Mouse (Mus musculus) intestine, embryonic 14.5 days (tissue): ENCODE measurements around the gene Terf2. TPM values are rescaled to one million over a fixed set of nuclear protein-coding genes. Genes with fewer than 3 reads are reported as not detected.
"Not testable (repeated sequence)": the region's sequence is repeated elsewhere in the genome, so short reads cannot be mapped to it uniquely, and the experiment has no call there.

Source experiments
- ATAC-seq: fragments of 200-750 bp; cut with Nextera tagmentation; replicated peaks from 2 replicates; pipeline ENCODE4 v1.8.0; 2017; ENCODE audit warnings: low read depth, moderate number of reproducible peaks, moderate TSS enrichment, moderate library complexity; ENCODE audit not compliant: low FRiP score, low TSS enrichment
- DNase-seq: peaks from one replicate; pipeline ENCODE4 v3.0.0-alpha.2; 2018; ENCODE audit warnings: low spot score
- H3K27ac ChIP-seq: fragments of 300-500 bp; sonication (generic); 2 replicates; pipeline ENCODE4 v1.5.1; 2014; ENCODE audit warnings: low read depth, mild to moderate bottlenecking, control low read depth
- H3K27me3 ChIP-seq: fragments of 300-500 bp; sonication (generic); replicated peaks from 2 replicates; pipeline ENCODE4 v1.6.1; 2014; ENCODE audit warnings: low read length, control low read depth; ENCODE audit not compliant: control insufficient read depth, insufficient read depth
- H3K36me3 ChIP-seq: fragments of 300-500 bp; sonication (generic); 2 replicates; pipeline ENCODE4 v1.6.1; 2014; ENCODE audit warnings: low read length, control low read depth; ENCODE audit not compliant: control insufficient read depth, insufficient read depth
- H3K4me1 ChIP-seq: fragments of 300-500 bp; sonication (generic); replicated peaks from 2 replicates; pipeline ENCODE4 v1.6.1; 2014; ENCODE audit warnings: low read length, control low read depth, mixed read lengths; ENCODE audit not compliant: control insufficient read depth, insufficient read depth
- H3K4me2 ChIP-seq: fragments of 300-500 bp; sonication (generic); 2 replicates; pipeline ENCODE4 v1.6.1; 2014; ENCODE audit warnings: low read length
- H3K4me3 ChIP-seq: fragments of 300-500 bp; sonication (generic); 2 replicates; pipeline ENCODE4 v1.5.1; 2014; ENCODE audit warnings: low read depth, low read length, control low read depth, mixed read lengths
- H3K9ac ChIP-seq: fragments of 300-500 bp; sonication (generic); 2 replicates; pipeline ENCODE4 v1.6.1; 2014; ENCODE audit warnings: mild to moderate bottlenecking, low read length
- H3K9me3 ChIP-seq: fragments of 300-500 bp; sonication (generic); 2 replicates; pipeline ENCODE4 v1.6.1; 2016; ENCODE audit warnings: low read length, control low read depth; ENCODE audit not compliant: control insufficient read depth
- WGBS: fragments of 180-500 bp; shearing (Covaris S2); extraction: QIAGEN DNeasy Blood & Tissue Kit; methylation state at CpG from one replicate; pipeline ENCODE4 v1.1.7; 2014; 5-methylcytosine and 5-hydroxymethylcytosine counted together
- polyA plus RNA-seq: library from polyadenylated mRNA; unstranded; fragments of >200 nt; fragmentation: Nextera tagmentation; extraction: Ambion mirVana; gene quantifications from 2 replicates; pipeline ENCODE4 v1.2.1, GENCODE M21; 2014

Gene Terf2
- polyA plus RNA-seq, 1 experiment from 2014 or later: 14.9 TPM

- H3K27me3 ChIP-seq: no peaks in the 10 kb centered on the region
- ATAC-seq (no peak), DNase-seq (no peak)
- H3K27ac ChIP-seq: no peak overlapping the region
- WGBS: 86% methylated on average over 5 of the region's 5 CpGs
- H3K4me3 ChIP-seq: no peak overlapping the region
- peaks cover 4% of the 10 kb centered on the region; the same call in 1 of the 2 replicates for H3K4me1 ChIP-seq
- no peak overlapping the region for H3K9ac ChIP-seq
- H3K9me3 ChIP-seq: no peaks in the 10 kb centered on the region
- no peak overlapping the region for H3K4me2 ChIP-seq
- H3K36me3 ChIP-seq: no peaks in the 10 kb centered on the region
These were observed 13.6 kb upstream of the Terf2 start for GRCm38 (mm10) chr8:107109816-107110435.

GRCm38 (mm10) chr8:107108978-107109720, 12.8 kb upstream of the Terf2 start:
- Histone ChIP-seq H3K9ac (peak overlapping the region; percentile 32; the same call in 1 of the 2 replicates), H3K27ac (peak overlapping the region; percentile 13; the same call in 1 of the 2 replicates), H3K4me3 (peak overlapping the region; percentile 21), H3K36me3 (no peaks in the 10 kb centered on the region), H3K4me1 (no peaks in the 10 kb centered on the region), H3K9me3 (no peaks in the 10 kb centered on the region), H3K4me2 (peak overlapping the region; percentile 42), H3K27me3 (no peaks in the 10 kb centered on the region)
- DNase-seq: no peak
- 49% methylated on average over 23 of the region's 23 CpGs for WGBS
- 0 out of 2 replicates have a peak, but pooled peaks have one; percentile 43 for ATAC-seq

GRCm38 (mm10) chr8:107108089-107108488, 11.7 kb upstream of the Terf2 start:
- not testable (repeated sequence) for H3K27ac ChIP-seq, H3K4me3 ChIP-seq, H3K36me3 ChIP-seq, ATAC-seq, H3K27me3 ChIP-seq, H3K9ac ChIP-seq, DNase-seq, H3K4me1 ChIP-seq, H3K4me2 ChIP-seq, H3K9me3 ChIP-seq
- WGBS: 94% methylated on average over 5 of the region's 5 CpGs

GRCm38 (mm10) chr8:107104547-107104946, 8.2 kb upstream of the Terf2 start:
- DNase-seq: peak; percentile 93
- no peak for ATAC-seq
- no peak overlapping the region for H3K4me3 ChIP-seq
- H3K27me3 ChIP-seq: no peaks in the 10 kb centered on the region
- 13% methylated on average over 4 of the region's 4 CpGs for WGBS
- H3K36me3 ChIP-seq: no peaks in the 10 kb centered on the region
- H3K27ac ChIP-seq: no peak overlapping the region
- no peaks in the 10 kb centered on the region for H3K9me3 ChIP-seq
- no peak overlapping the region for H3K4me2 ChIP-seq
- no peaks in the 10 kb centered on the region for H3K4me1 ChIP-seq
- no peak overlapping the region for H3K9ac ChIP-seq

GRCm38 (mm10) chr8:107100635-107101034, 4.3 kb upstream of the Terf2 start:
- no peak overlapping the region for H3K4me2 ChIP-seq
- H3K9me3 ChIP-seq: no peaks in the 10 kb centered on the region
- no peaks in the 10 kb centered on the region for H3K27me3 ChIP-seq
- no peaks in the 10 kb centered on the region for H3K36me3 ChIP-seq
- DNase-seq: no peak
- no peak overlapping the region for H3K9ac ChIP-seq
- 75% methylated on average over 2 of the region's 2 CpGs for WGBS
- H3K4me1 ChIP-seq: no peaks in the 10 kb centered on the region
- H3K27ac ChIP-seq: no peak overlapping the region
- no peak for ATAC-seq
- no peak overlapping the region for H3K4me3 ChIP-seq

GRCm38 (mm10) chr8:107095717-107096365, 506 bp downstream of the Terf2 start:
- Histone ChIP-seq H3K4me1 (peaks cover 14% of the 10 kb centered on the region), H3K27ac (peak overlapping the region; percentile 90), H3K9me3 (no peaks in the 10 kb centered on the region), H3K9ac (peak overlapping the region; percentile 89), H3K4me2 (peak overlapping the region; percentile 77), H3K36me3 (peaks cover 37% of the 10 kb centered on the region), H3K4me3 (peak overlapping the region; percentile 87), H3K27me3 (no peaks in the 10 kb centered on the region)
- ATAC-seq (peak; percentile 78), DNase-seq (no peak)
- under 1% methylated on average over 52 of the region's 53 CpGs for WGBS

- H3K4me3 ChIP-seq: no peak overlapping the region
- WGBS: 95% methylated on average over 7 of the region's 7 CpGs
- no peak overlapping the region for H3K4me2 ChIP-seq
- no peaks in the 10 kb centered on the region for H3K27me3 ChIP-seq
- H3K27ac ChIP-seq: no peak overlapping the region
- DNase-seq (no peak), ATAC-seq (no peak)
- H3K36me3 ChIP-seq: peaks cover 71% of the 10 kb centered on the region
- H3K9me3 ChIP-seq: no peaks in the 10 kb centered on the region
- no peak overlapping the region for H3K9ac ChIP-seq
- peaks cover 14% of the 10 kb centered on the region for H3K4me1 ChIP-seq
These were observed 5.8 kb downstream of the Terf2 start for GRCm38 (mm10) chr8:107090531-107090930.

GRCm38 (mm10) chr8:107088526-107089063, 7.8 kb downstream of the Terf2 start:
- WGBS: 94% methylated on average over 5 of the region's 5 CpGs
- H3K36me3 ChIP-seq: peaks cover 72% of the 10 kb centered on the region

More at GRCm38 (mm10) chr8:107088526-107089063, 7.8 kb downstream of the Terf2 start:
- no peak overlapping the region for H3K9ac ChIP-seq
- no peaks in the 10 kb centered on the region for H3K4me1 ChIP-seq
- H3K4me3 ChIP-seq: no peak overlapping the region
- ATAC-seq (no peak), DNase-seq (no peak)
- no peaks in the 10 kb centered on the region for H3K27me3 ChIP-seq
- H3K27ac ChIP-seq: no peak overlapping the region
- no peaks in the 10 kb centered on the region for H3K9me3 ChIP-seq
- H3K4me2 ChIP-seq: no peak overlapping the region
